Mouse (Mus musculus): Measurements from ENCODE around the gene Zfp82. TPM values are rescaled to one million over a fixed set of nuclear protein-coding genes. Genes with fewer than 3 reads are reported as not detected.

Gene Zfp82
- polyA plus RNA-seq, 1 experiment from 2014 or later: 0.68 TPM

DNA sequence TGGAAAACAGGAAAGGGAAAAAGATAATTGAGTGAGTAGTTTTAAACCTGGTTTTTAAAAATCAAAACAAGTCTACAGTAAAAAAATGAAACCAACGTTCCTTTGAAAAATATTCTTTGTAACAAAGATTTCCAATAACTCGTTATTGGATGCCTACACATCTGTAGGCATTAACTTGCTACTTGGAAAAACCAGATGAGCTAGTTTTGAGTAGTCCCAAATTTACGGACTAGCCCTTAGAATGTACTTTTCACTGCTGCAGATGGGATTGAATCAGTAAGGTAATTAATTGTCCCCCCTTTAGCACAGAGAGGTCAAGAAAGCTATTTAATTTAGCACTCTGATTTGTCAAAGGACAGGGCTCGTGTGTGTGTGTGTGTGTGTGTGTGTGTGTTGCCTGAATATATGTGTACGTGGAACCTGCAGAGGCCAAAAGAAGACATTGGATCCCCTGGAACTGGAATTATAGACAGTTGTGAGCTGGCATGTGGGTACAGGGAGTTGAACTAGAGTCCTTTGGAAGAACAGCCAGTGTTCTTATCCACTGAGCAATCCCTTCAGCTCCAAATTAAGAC, 22.9 kb upstream of the Zfp82 start:
- no peak for TF ChIP-seq CTCF (IDR thresholded peaks at IDR 0.05; ENCODE audit: low read depth)
- no peak for TF ChIP-seq EP300 (IDR thresholded peaks at IDR 0.05; ENCODE audit: low read depth)
- H3K4me3 ChIP-seq (ENCODE audit: low read depth, low read length): peak overlapping the region; percentile 69
- peak overlapping the region; percentile 79 for H3K4me2 ChIP-seq (ENCODE audit: low read depth, low read length)
- peak overlapping the region; percentile 81 for H3K27ac ChIP-seq (ENCODE audit: low read depth)
- ATAC-seq (no peak), DNase-seq (no peak)
- peaks cover 23% of the 10 kb centered on the region for H3K4me1 ChIP-seq (ENCODE audit: insufficient read depth)
- no peaks in the 10 kb centered on the region for H3K27me3 ChIP-seq (ENCODE audit: insufficient read depth, low read length)
- peak overlapping the region; percentile 66 for H3K9ac ChIP-seq (replicated peaks)
- no peaks in the 10 kb centered on the region for H3K36me3 ChIP-seq (replicated peaks; ENCODE audit: insufficient read depth, low read length)
- H3K9me3 ChIP-seq (ENCODE audit: low read length): no peaks in the 10 kb centered on the region
- WGBS (ENCODE audit: insufficient replicate concordance): 15% methylated on average over 5 of the region's 5 CpGs

- no peaks in the 10 kb centered on the region for H3K27me3 ChIP-seq (ENCODE audit: insufficient read depth, low read length)
- no peaks in the 10 kb centered on the region for H3K9me3 ChIP-seq (ENCODE audit: low read length)
- no peaks in the 10 kb centered on the region for H3K36me3 ChIP-seq (replicated peaks; ENCODE audit: insufficient read depth, low read length)
- peak; percentile 74 for ATAC-seq
- peaks cover 23% of the 10 kb centered on the region for H3K4me1 ChIP-seq (ENCODE audit: insufficient read depth)
- peak within 1 kb of the TSS; percentile 79 for H3K4me2 ChIP-seq (ENCODE audit: low read depth, low read length)
- TF ChIP-seq CTCF (IDR thresholded peaks at IDR 0.05; ENCODE audit: low read depth) (peak; percentile 22; the same call in 1 of the 2 replicates), EP300 (IDR thresholded peaks at IDR 0.05; ENCODE audit: low read depth) (peak; percentile 40; the same call in 1 of the 2 replicates)
- H3K4me3 ChIP-seq (ENCODE audit: low read depth, low read length): peak within 1 kb of the TSS; percentile 69
- peak; percentile 87 for DNase-seq
- WGBS (ENCODE audit: insufficient replicate concordance): under 1% methylated on average over 26 of the region's 26 CpGs
- peak within 1 kb of the TSS; percentile 66 for H3K9ac ChIP-seq (replicated peaks)
- peak within 1 kb of the TSS; percentile 81 for H3K27ac ChIP-seq (ENCODE audit: low read depth)
These were observed 22.1 kb upstream of the Zfp82 start, which contains the start of gene Zfp260 for GRCm38 (mm10) chr7:30094646-30095429. Gene Zfp260, plus strand, starts transcription at chr7:30094777.

DNA sequence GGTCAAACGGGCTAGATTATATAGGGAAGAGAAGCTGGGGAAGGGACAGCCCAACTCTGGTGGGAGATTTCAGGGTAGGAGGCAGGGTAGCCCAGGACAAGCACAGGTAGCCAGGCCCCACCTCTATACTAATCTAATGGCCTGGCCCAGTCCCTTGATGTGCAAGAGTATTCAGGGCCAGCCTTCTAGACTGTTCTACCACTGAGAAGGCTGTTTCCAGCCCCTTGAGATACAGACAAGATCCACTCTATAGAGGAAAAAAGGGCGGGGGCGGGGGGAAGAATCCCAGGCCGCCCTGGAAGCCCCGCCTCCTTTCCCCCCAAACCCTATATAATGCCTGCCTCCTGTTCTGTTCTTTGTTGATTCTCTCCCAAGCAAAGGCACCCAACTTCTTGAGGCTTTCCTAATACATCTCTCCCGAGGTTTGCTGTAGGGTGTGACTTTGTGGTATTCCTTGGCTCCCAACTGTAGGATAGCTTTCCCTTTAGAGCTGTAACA, 21.3 kb upstream of the Zfp82 start:
- DNase-seq (no peak), ATAC-seq (no peak)
- Histone ChIP-seq H3K27ac (ENCODE audit: low read depth) (no peak overlapping the region), H3K4me3 (ENCODE audit: low read depth, low read length) (peak overlapping the region; percentile 69), H3K4me2 (ENCODE audit: low read depth, low read length) (peak overlapping the region; percentile 79), H3K27me3 (ENCODE audit: insufficient read depth, low read length) (no peaks in the 10 kb centered on the region), H3K4me1 (ENCODE audit: insufficient read depth) (peaks cover 31% of the 10 kb centered on the region), H3K9ac (replicated peaks) (no peak overlapping the region), H3K36me3 (replicated peaks; ENCODE audit: insufficient read depth, low read length) (no peaks in the 10 kb centered on the region), H3K9me3 (ENCODE audit: low read length) (no peaks in the 10 kb centered on the region)
- TF ChIP-seq CTCF (IDR thresholded peaks at IDR 0.05; ENCODE audit: low read depth) (no peak), EP300 (IDR thresholded peaks at IDR 0.05; ENCODE audit: low read depth) (no peak)
- 74% methylated on average over 6 of the region's 6 CpGs for WGBS (ENCODE audit: insufficient replicate concordance)

DNA sequence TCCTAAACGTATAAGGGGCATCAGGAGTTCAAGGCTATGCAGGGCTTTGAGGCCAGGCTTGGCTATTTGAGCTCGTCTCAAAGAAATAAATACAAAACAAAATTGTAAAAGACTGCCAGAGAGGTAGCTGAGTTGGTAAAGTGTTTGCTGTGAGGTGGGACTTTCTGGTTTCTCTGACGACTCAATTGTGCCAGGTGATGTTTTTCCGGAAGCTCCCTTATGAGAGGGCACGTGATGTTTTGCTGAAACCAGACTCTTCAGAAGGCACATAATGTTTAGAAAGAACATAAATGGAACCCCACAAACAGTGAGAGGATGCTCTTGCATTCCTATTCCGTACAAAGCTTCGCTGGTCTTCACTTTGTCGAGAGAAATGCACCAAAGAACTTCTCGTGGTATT, 20.0 kb upstream of the Zfp82 start:
- 69% methylated on average over 9 of the region's 9 CpGs for WGBS (ENCODE audit: insufficient replicate concordance)
- Histone ChIP-seq H3K4me2 (ENCODE audit: low read depth, low read length) (no peak overlapping the region), H3K27ac (ENCODE audit: low read depth) (no peak overlapping the region), H3K4me3 (ENCODE audit: low read depth, low read length) (no peak overlapping the region), H3K9ac (replicated peaks) (no peak overlapping the region), H3K36me3 (replicated peaks; ENCODE audit: insufficient read depth, low read length) (no peaks in the 10 kb centered on the region), H3K9me3 (ENCODE audit: low read length) (no peaks in the 10 kb centered on the region), H3K27me3 (ENCODE audit: insufficient read depth, low read length) (no peaks in the 10 kb centered on the region), H3K4me1 (ENCODE audit: insufficient read depth) (peaks cover 29% of the 10 kb centered on the region)
- ATAC-seq (no peak), DNase-seq (no peak)
- TF ChIP-seq CTCF (IDR thresholded peaks at IDR 0.05; ENCODE audit: low read depth) (no peak), EP300 (IDR thresholded peaks at IDR 0.05; ENCODE audit: low read depth) (no peak)

GRCm38 (mm10) chr7:30090970-30091585, 18.4 kb upstream of the Zfp82 start:
- Histone ChIP-seq H3K27ac (ENCODE audit: low read depth) (peak overlapping the region; percentile 58), H3K4me2 (ENCODE audit: low read depth, low read length) (peak overlapping the region; percentile 87), H3K9me3 (ENCODE audit: low read length) (no peaks in the 10 kb centered on the region), H3K36me3 (replicated peaks; ENCODE audit: insufficient read depth, low read length) (no peaks in the 10 kb centered on the region), H3K4me1 (ENCODE audit: insufficient read depth) (peaks cover 26% of the 10 kb centered on the region), H3K4me3 (ENCODE audit: low read depth, low read length) (peak overlapping the region; percentile 70), H3K9ac (replicated peaks) (peak overlapping the region; percentile 39; the same call in 1 of the 2 replicates), H3K27me3 (ENCODE audit: insufficient read depth, low read length) (no peaks in the 10 kb centered on the region)
- DNase-seq: peak; percentile 19
- TF ChIP-seq CTCF (IDR thresholded peaks at IDR 0.05; ENCODE audit: low read depth) (peak; percentile 71), EP300 (IDR thresholded peaks at IDR 0.05; ENCODE audit: low read depth) (no peak)
- ATAC-seq: no peak
- WGBS (ENCODE audit: insufficient replicate concordance): 4% methylated on average over 9 of the region's 9 CpGs
